Mouse (Mus musculus): Measurements from ENCODE around the gene Olfr1320. TPM values are rescaled to one million over a fixed set of nuclear protein-coding genes. Genes with fewer than 3 reads are reported as not detected.
"Not testable (repeated sequence)": the region's sequence is repeated elsewhere in the genome, so short reads cannot be mapped to it uniquely, and the experiment has no call there.

Olfr1320 gene
- polyA plus RNA-seq (2012; rRNA removed), result not detected in 2 replicates

GRCm38 (mm10) chrX:49672033-49672432 is at the start of gene Olfr1320:
TSS of gene Olfr1320 (plus strand) at chrX:49672333.
- no peak within 1 kb of the TSS for H3K27ac ChIP-seq (ENCODE audit: insufficient read depth, low read length)
- 80% methylated on average over 1 of the region's 1 CpGs for WGBS
- H3K36me3 ChIP-seq (ENCODE audit: control insufficient read depth, insufficient read depth, low read length), result no peaks in the 10 kb centered on the region
- H3K4me1 ChIP-seq (ENCODE audit: control insufficient read depth, insufficient read depth, insufficient read length), result no peaks in the 10 kb centered on the region
- TF ChIP-seq POLR2A (IDR thresholded peaks at IDR 0.05; ENCODE audit: low read depth, low read length) (no peak), CTCF (IDR thresholded peaks at IDR 0.05; ENCODE audit: extremely low read depth, insufficient read depth, insufficient read length, insufficient replicate concordance) (no peak)
- no peaks in the 10 kb centered on the region for H3K27me3 ChIP-seq (ENCODE audit: control insufficient read depth, insufficient read depth, low read length)
- no peak within 1 kb of the TSS for H3K4me3 ChIP-seq (ENCODE audit: extremely low read depth, insufficient read depth, insufficient read length)
- no peak for DNase-seq (ENCODE audit: low read depth in 1 of 2, low spot score in 2 of 2)

- TF ChIP-seq CTCF (IDR thresholded peaks at IDR 0.05; ENCODE audit: extremely low read depth, insufficient read depth, insufficient read length, insufficient replicate concordance) (no peak), POLR2A (IDR thresholded peaks at IDR 0.05; ENCODE audit: low read depth, low read length) (no peak)
- DNase-seq (ENCODE audit: low read depth in 1 of 2, low spot score in 2 of 2), result no peak
- H3K4me3 ChIP-seq (ENCODE audit: extremely low read depth, insufficient read depth, insufficient read length), result no peak overlapping the region
- H3K27me3 ChIP-seq (ENCODE audit: control insufficient read depth, insufficient read depth, low read length), result no peaks in the 10 kb centered on the region
- no peak overlapping the region for H3K27ac ChIP-seq (ENCODE audit: insufficient read depth, low read length)
- H3K4me1 ChIP-seq (ENCODE audit: control insufficient read depth, insufficient read depth, insufficient read length), result no peaks in the 10 kb centered on the region
- H3K36me3 ChIP-seq (ENCODE audit: control insufficient read depth, insufficient read depth, low read length), result no peaks in the 10 kb centered on the region
Observed at GRCm38 (mm10) chrX:49627566-49627965, 44.6 kb upstream of the Olfr1320 start.

- Histone ChIP-seq H3K27me3 (ENCODE audit: control insufficient read depth, insufficient read depth, low read length) (no peaks in the 10 kb centered on the region), H3K4me3 (ENCODE audit: extremely low read depth, insufficient read depth, insufficient read length) (no peak overlapping the region), H3K27ac (ENCODE audit: insufficient read depth, low read length) (no peak overlapping the region), H3K36me3 (ENCODE audit: control insufficient read depth, insufficient read depth, low read length) (no peaks in the 10 kb centered on the region), H3K4me1 (ENCODE audit: control insufficient read depth, insufficient read depth, insufficient read length) (no peaks in the 10 kb centered on the region)
- 75% methylated on average over 2 of the region's 2 CpGs for WGBS
- no peak for DNase-seq (ENCODE audit: low read depth in 1 of 2, low spot score in 2 of 2)
- no peak for TF ChIP-seq CTCF (IDR thresholded peaks at IDR 0.05; ENCODE audit: extremely low read depth, insufficient read depth, insufficient read length, insufficient replicate concordance)
- TF ChIP-seq POLR2A (IDR thresholded peaks at IDR 0.05; ENCODE audit: low read depth, low read length), result no peak
Observed at GRCm38 (mm10) chrX:49631195-49631594, 40.9 kb upstream of the Olfr1320 start.

GRCm38 (mm10) chrX:49660781-49661180 is 11.4 kb upstream of the Olfr1320 start:
- 91% methylated on average over 29 of the region's 29 CpGs for WGBS
- H3K36me3 ChIP-seq (ENCODE audit: control insufficient read depth, insufficient read depth, low read length); H3K4me3 ChIP-seq (ENCODE audit: extremely low read depth, insufficient read depth, insufficient read length); H3K27me3 ChIP-seq (ENCODE audit: control insufficient read depth, insufficient read depth, low read length); H3K27ac ChIP-seq (ENCODE audit: insufficient read depth, low read length); H3K4me1 ChIP-seq (ENCODE audit: control insufficient read depth, insufficient read depth, insufficient read length): not testable (repeated sequence)
- DNase-seq (ENCODE audit: low read depth in 1 of 2, low spot score in 2 of 2), result peak in 1 of 2 experiments; percentile 4

Other genes starting within 250 kb of the Olfr1320 start
- gene Arhgap36, start 208.4 kb upstream of the Olfr1320 start, polyA plus RNA-seq (2012; rRNA removed), result not detected in 2 replicates
- not detected in 2 replicates for gene Olfr1321, start 62.7 kb downstream of the Olfr1320 start, polyA plus RNA-seq (2012; rRNA removed)
- gene Igsf1, start 125.4 kb downstream of the Olfr1320 start, polyA plus RNA-seq (2012; rRNA removed), result not detected in 2 replicates
- gene Olfr1322, start 219.2 kb downstream of the Olfr1320 start, polyA plus RNA-seq (2012; rRNA removed), result not detected in 2 replicates